Mouse (Mus musculus) heart, adult 2 months (tissue): ENCODE measurements around the gene Slit3. TPM values are rescaled to one million over a fixed set of nuclear protein-coding genes. Genes with fewer than 3 reads are reported as not detected.

Source experiments
- DNase-seq, 2 experiments: peaks; one replicate each; pipeline ENCODE4 v3.0.0; 2021
- H3K27ac ChIP-seq: fragments of 200-600 bp; 2 replicates; pipeline ENCODE4 v1.8.1; 2022
- H3K27me3 ChIP-seq: fragments of 200-500 bp; 2 replicates; pipeline ENCODE4 v1.6.1; 2012; ENCODE audit warnings: mild to moderate bottlenecking, low read length, inconsistent platforms, mixed read lengths; ENCODE audit not compliant: control insufficient read depth, insufficient read depth
- H3K36me3 ChIP-seq: fragments of 200-500 bp; 2 replicates; pipeline ENCODE4 v1.6.1; 2012; ENCODE audit warnings: low read length, inconsistent platforms; ENCODE audit not compliant: control insufficient read depth, insufficient read depth
- H3K4me1 ChIP-seq: fragments of 200-500 bp; 2 replicates; pipeline ENCODE4 v1.6.1; 2011; ENCODE audit warnings: low read length; ENCODE audit not compliant: control insufficient read depth, insufficient read depth
- H3K4me3 ChIP-seq: fragments of 200-600 bp; 2 replicates; pipeline ENCODE4 v1.8.1; 2022
- H3K79me2 ChIP-seq: fragments of 200-500 bp; replicated peaks from 2 replicates; pipeline ENCODE4 v1.6.1; 2012; ENCODE audit warnings: mild to moderate bottlenecking, inconsistent platforms, low read length, moderate library complexity, mixed read lengths; ENCODE audit not compliant: control insufficient read depth, insufficient read depth
- H3K9ac ChIP-seq: fragments of 200-500 bp; 2 replicates; pipeline ENCODE4 v1.6.1; 2012; ENCODE audit warnings: low read depth, mild to moderate bottlenecking, control low read depth, inconsistent platforms, low read length, mixed read lengths
- CTCF ChIP-seq: fragments of 200-600 bp; IDR thresholded peaks from 2 replicates; pipeline ENCODE4 v1.8.1; 2022; ENCODE audit warnings: antibody characterized with exemption, mild to moderate bottlenecking, moderate library complexity
- EP300 ChIP-seq: fragments of 200-500 bp; IDR thresholded peaks from 2 replicates; pipeline ENCODE4 v1.6.1; 2011; ENCODE audit warnings: low read depth, low read length, control low read depth; ENCODE audit not compliant: insufficient read depth
- POLR2A ChIP-seq: fragments of 200-500 bp; IDR thresholded peaks from 2 replicates; pipeline ENCODE4 v1.6.1; 2011; ENCODE audit warnings: mild to moderate bottlenecking, low read depth, low read length, control low read depth; ENCODE audit not compliant: insufficient read depth
- WGBS: fragments of 180-500 bp; shearing (Covaris S2); methylation state at CpG from one replicate; pipeline ENCODE4 v1.1.7; 2018; 5-methylcytosine and 5-hydroxymethylcytosine counted together
- intact Hi-C: fragments of 180-260 bp; cut with DNase I; formaldehyde crosslinking; loops from one replicate; pipeline ENCODE4 v1.15.1; 2025
- polyA plus RNA-seq: library from polyadenylated mRNA; depleted of rRNA; stranded (reverse); fragments of >200 nt; gene quantifications from 2 replicates; pipeline ENCODE4 v1.2.3, GENCODE M21; 2012
- total RNA-seq, 2 experiments: library from RNA; stranded (reverse); gene quantifications; 2 replicates each; pipeline ENCODE4 v1.2.3; 2021

The Slit3 gene
- total and polyA plus RNA-seq, 3 experiments, result 12.3 to 15.8 (median 14.6) TPM

- no peaks in the 10 kb centered on the region for H3K36me3 ChIP-seq
- H3K79me2 ChIP-seq, result no peaks in the 10 kb centered on the region
- H3K9ac ChIP-seq, result no peak overlapping the region
- no peak overlapping the region for H3K4me3 ChIP-seq
- no peak overlapping the region for H3K27ac ChIP-seq
- no peaks in the 10 kb centered on the region for H3K27me3 ChIP-seq
- intact Hi-C loops, result no loop called here
- DNase-seq, result no peak
- 89% methylated on average over 3 of the region's 3 CpGs for WGBS
- H3K4me1 ChIP-seq, result peaks cover 2% of the 10 kb centered on the region; the same call in 1 of the 2 replicates
- TF ChIP-seq CTCF (no peak), POLR2A (no peak), EP300 (no peak)
Observed at GRCm38 (mm10) chr11:35559386-35559785, 438.4 kb downstream of the Slit3 start.

GRCm38 (mm10) chr11:35561760-35562159 is 440.7 kb downstream of the Slit3 start:
- Histone ChIP-seq H3K9ac (no peak overlapping the region), H3K27me3 (no peaks in the 10 kb centered on the region), H3K4me1 (no peaks in the 10 kb centered on the region; the same call in 1 of the 2 replicates), H3K79me2 (no peaks in the 10 kb centered on the region), H3K36me3 (no peaks in the 10 kb centered on the region), H3K27ac (no peak overlapping the region), H3K4me3 (no peak overlapping the region)
- TF ChIP-seq POLR2A, result no peak
- no peak for TF ChIP-seq EP300
- no peak for TF ChIP-seq CTCF
- intact Hi-C loops, result no loop called here
- WGBS, result 86% methylated on average over 9 of the region's 9 CpGs
- DNase-seq, result no peak

DNA sequence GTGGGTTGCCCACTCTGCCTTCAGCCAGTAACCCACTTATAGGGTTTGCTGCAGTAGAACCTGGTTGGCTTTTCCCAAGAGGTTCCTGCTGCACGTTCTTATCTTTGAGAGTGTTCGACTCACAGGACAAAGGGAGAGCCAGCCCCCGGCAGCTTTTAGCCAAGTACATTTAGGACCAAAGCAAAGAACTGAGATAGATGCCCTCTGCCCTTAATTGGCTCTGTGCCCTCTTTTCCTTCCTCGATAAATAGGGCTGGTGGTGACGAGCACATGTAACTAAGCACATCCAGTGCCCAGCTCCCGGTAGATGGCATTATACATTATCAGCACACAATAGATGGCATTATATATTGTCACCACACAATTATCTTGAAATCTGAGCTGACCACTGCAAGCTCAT is 444.3 kb downstream of the Slit3 start:
- no peak overlapping the region for H3K27ac ChIP-seq
- H3K36me3 ChIP-seq, result no peaks in the 10 kb centered on the region
- no peaks in the 10 kb centered on the region for H3K79me2 ChIP-seq
- H3K4me1 ChIP-seq, result no peaks in the 10 kb centered on the region; the same call in 1 of the 2 replicates
- no peak overlapping the region for H3K4me3 ChIP-seq
- TF ChIP-seq EP300 (no peak), POLR2A (no peak), CTCF (no peak)
- intact Hi-C loops, result no loop called here
- H3K9ac ChIP-seq, result no peak overlapping the region
- H3K27me3 ChIP-seq, result no peaks in the 10 kb centered on the region
- WGBS, result 9% methylated on average over 6 of the region's 6 CpGs
- peak in 1 of 2 experiments; percentile 21 for DNase-seq

GRCm38 (mm10) chr11:35566686-35567085 is 445.7 kb downstream of the Slit3 start:
- intact Hi-C loops, result no loop called here
- no peak overlapping the region for H3K27ac ChIP-seq
- WGBS, result 62% methylated on average over 3 of the region's 3 CpGs
- TF ChIP-seq POLR2A (no peak), CTCF (no peak), EP300 (no peak)
- no peaks in the 10 kb centered on the region for H3K36me3 ChIP-seq
- no peak overlapping the region for H3K4me3 ChIP-seq
- H3K27me3 ChIP-seq, result no peaks in the 10 kb centered on the region
- no peaks in the 10 kb centered on the region for H3K79me2 ChIP-seq
- no peaks in the 10 kb centered on the region; the same call in 1 of the 2 replicates for H3K4me1 ChIP-seq
- no peak overlapping the region for H3K9ac ChIP-seq
- no peak for DNase-seq

GRCm38 (mm10) chr11:35569126-35569916 is 448.3 kb downstream of the Slit3 start:
- Histone ChIP-seq H3K9ac (no peak overlapping the region), H3K27ac (no peak overlapping the region), H3K4me1 (no peaks in the 10 kb centered on the region; the same call in 1 of the 2 replicates), H3K36me3 (no peaks in the 10 kb centered on the region), H3K4me3 (no peak overlapping the region), H3K27me3 (no peaks in the 10 kb centered on the region), H3K79me2 (no peaks in the 10 kb centered on the region)
- intact Hi-C loops, result no loop called here
- 76% methylated on average over 6 of the region's 6 CpGs for WGBS
- no peak for DNase-seq
- no peak for TF ChIP-seq POLR2A
- no peak for TF ChIP-seq EP300
- TF ChIP-seq CTCF, result no peak

DNA sequence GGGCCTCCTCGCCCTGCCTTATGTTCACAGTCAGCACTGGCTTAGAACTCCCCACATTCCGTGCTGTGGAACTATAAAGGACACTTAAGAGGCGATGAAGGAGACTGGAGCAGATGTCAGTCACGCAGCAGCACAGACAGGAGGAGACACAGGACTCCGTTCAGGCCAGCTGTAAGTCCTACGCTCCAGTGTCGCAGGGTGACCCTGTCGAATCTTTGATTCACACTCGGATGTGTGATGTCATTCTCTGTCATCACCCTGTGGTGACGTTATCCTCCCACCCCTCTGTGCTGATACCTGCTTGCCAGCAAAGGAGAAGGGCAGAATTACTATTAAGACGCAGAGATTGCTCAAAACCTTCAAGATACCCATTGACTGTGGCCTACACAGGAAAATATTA is 448.9 kb downstream of the Slit3 start:
- TF ChIP-seq POLR2A (no peak), CTCF (no peak), EP300 (no peak)
- no peaks in the 10 kb centered on the region for H3K27me3 ChIP-seq
- WGBS, result 62% methylated on average over 11 of the region's 11 CpGs

More for the DNA sequence above, 448.9 kb downstream of the Slit3 start:
- no peaks in the 10 kb centered on the region for H3K36me3 ChIP-seq
- H3K4me1 ChIP-seq, result no peaks in the 10 kb centered on the region; the same call in 1 of the 2 replicates
- no peak for DNase-seq
- H3K4me3 ChIP-seq, result no peak overlapping the region
- no peaks in the 10 kb centered on the region for H3K79me2 ChIP-seq
- intact Hi-C loops, result no loop called here
- no peak overlapping the region for H3K27ac ChIP-seq
- no peak overlapping the region for H3K9ac ChIP-seq
